Mouse (Mus musculus): ENCODE data around the gene Tbce.

DNA sequence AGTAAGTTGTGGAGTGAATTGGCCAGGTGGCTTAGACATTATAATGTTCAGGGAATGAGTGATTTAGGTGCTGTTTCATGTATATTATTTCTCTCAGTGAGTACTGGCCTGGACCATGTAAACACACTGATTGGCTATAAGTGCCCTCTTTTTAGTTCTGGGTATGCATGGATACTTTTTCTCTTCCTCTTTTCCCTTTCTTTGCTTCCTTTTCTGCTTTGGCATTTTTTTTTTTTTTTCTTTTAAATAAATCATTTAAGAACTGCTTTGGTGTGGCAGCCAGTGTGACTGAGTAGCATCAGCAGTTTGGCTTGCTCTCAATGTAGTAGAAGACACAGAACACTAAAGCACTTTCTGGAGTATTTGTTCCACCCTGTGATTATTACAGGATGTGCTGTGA lies 28.6 kb upstream of the Tbce start:
- TF ChIP-seq POLR2A (IDR thresholded peaks at IDR 0.05; ENCODE audit: control insufficient read depth, extremely low read depth, insufficient read depth, low read length, poor library complexity) (no peak), CTCF (IDR thresholded peaks at IDR 0.05; ENCODE audit: borderline replicate concordance, control insufficient read depth, extremely low read depth, insufficient read depth, low read length, poor library complexity) (no peak)
